Mouse (Mus musculus): ENCODE measurements around the gene Tab1.
"Not testable (repeated sequence)": the region's sequence is repeated elsewhere in the genome, so short reads cannot be mapped to it uniquely, and the experiment has no call there.

GRCm38 (mm10) chr15:80122431-80122830, 10.5 kb upstream of the Tab1 start:
- not testable (repeated sequence) for TF ChIP-seq MAX (IDR thresholded peaks at IDR 0.05; ENCODE audit: low read length); POLR2A (IDR thresholded peaks at IDR 0.05; ENCODE audit: low read depth, low read length); E2F4 (IDR thresholded peaks at IDR 0.05; ENCODE audit: insufficient replicate concordance, low read depth, low read length); UBTF (IDR thresholded peaks at IDR 0.05; ENCODE audit: low read depth, low read length); SIN3A (IDR thresholded peaks at IDR 0.05; ENCODE audit: low read length); MXI1 (IDR thresholded peaks at IDR 0.05; ENCODE audit: low read depth, low read length); CTCF (conservative IDR thresholded peaks at IDR 0.05 in 1 of 2, IDR thresholded peaks at IDR 0.05 in 1 of 2; ENCODE audit: low read depth in 2 of 2, low read length in 2 of 2); EP300 (IDR thresholded peaks at IDR 0.05; ENCODE audit: low read length); ZC3H11A (IDR thresholded peaks at IDR 0.05; ENCODE audit: low read depth, low read length)

Data from CH12.LX (cell line).